Mouse (Mus musculus): ENCODE measurements around the gene Pld6. TPM values are rescaled to one million over a fixed set of nuclear protein-coding genes. Genes with fewer than 3 reads are reported as not detected.

The Pld6 gene
- polyA plus RNA-seq, 1 experiment from 2014 or later, result 2.3 TPM

GRCm38 (mm10) chr11:59786444-59787198 lies 824 bp downstream of the Pld6 start:
- 44% methylated on average over 15 of the region's 15 CpGs for WGBS (ENCODE audit: insufficient replicate concordance)
- 0 out of 2 replicates have a peak, but pooled peaks have one; percentile 6 for ATAC-seq (ENCODE audit: insufficient read depth)
- Histone ChIP-seq H3K36me3 (replicated peaks) (peaks cover 5% of the 10 kb centered on the region), H3K4me3 (replicated peaks) (peak overlapping the region; percentile 50), H3K9me3 (replicated peaks) (no peaks in the 10 kb centered on the region), H3K4me2 (peak overlapping the region; percentile 78), H3K9ac (peak overlapping the region; percentile 29; the same call in 1 of the 2 replicates), H3K27me3 (0 out of 2 replicates have a peak, but pooled peaks cover 6% of the 10 kb centered on the region), H3K4me1 (replicated peaks) (peaks cover 16% of the 10 kb centered on the region), H3K27ac (replicated peaks) (no peak overlapping the region)

DNA sequence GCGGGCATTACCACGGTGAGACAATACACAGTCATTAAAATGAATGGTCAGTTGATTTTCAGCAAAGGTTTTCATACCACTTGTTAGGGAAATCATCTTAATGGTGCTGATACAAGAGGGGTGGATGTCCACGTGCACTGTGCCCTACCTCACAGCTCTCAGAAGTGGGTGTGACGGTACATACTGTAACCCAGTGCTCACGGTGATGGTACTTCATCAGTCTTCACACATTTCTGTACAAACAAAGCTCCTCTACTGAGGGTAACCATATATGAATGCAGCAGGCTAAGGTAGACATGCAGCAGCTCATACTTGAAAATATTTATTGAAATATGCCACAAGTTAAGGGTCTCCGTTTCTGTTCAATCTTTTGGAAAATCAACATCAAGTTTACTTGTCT lies 3.9 kb downstream of the Pld6 start:
- Histone ChIP-seq H3K9ac (no peak overlapping the region), H3K27me3 (0 out of 2 replicates have a peak, but pooled peaks cover 6% of the 10 kb centered on the region), H3K4me1 (replicated peaks) (peaks cover 20% of the 10 kb centered on the region), H3K9me3 (replicated peaks) (no peaks in the 10 kb centered on the region), H3K4me3 (replicated peaks) (no peak overlapping the region), H3K36me3 (replicated peaks) (no peaks in the 10 kb centered on the region), H3K4me2 (no peak overlapping the region), H3K27ac (replicated peaks) (no peak overlapping the region)
- 79% methylated on average over 6 of the region's 6 CpGs for WGBS (ENCODE audit: insufficient replicate concordance)
- ATAC-seq (ENCODE audit: insufficient read depth), result no peak

- no peak overlapping the region for H3K4me3 ChIP-seq (replicated peaks)
- H3K9me3 ChIP-seq (replicated peaks), result no peaks in the 10 kb centered on the region
- no peak overlapping the region for H3K9ac ChIP-seq
- H3K4me1 ChIP-seq (replicated peaks), result peaks cover 16% of the 10 kb centered on the region
- H3K27me3 ChIP-seq, result 0 out of 2 replicates have a peak, but pooled peaks cover 3% of the 10 kb centered on the region
- 0 out of 2 replicates have a peak, but pooled peaks cover 1% of the 10 kb centered on the region for H3K36me3 ChIP-seq (replicated peaks)
- no peak overlapping the region for H3K27ac ChIP-seq (replicated peaks)
- no peak overlapping the region for H3K4me2 ChIP-seq
- no peak for ATAC-seq (ENCODE audit: insufficient read depth)
- WGBS (ENCODE audit: insufficient replicate concordance), result 67% methylated on average over 7 of the region's 7 CpGs
These were observed 5.3 kb downstream of the Pld6 start for GRCm38 (mm10) chr11:59782091-59782590.

- Histone ChIP-seq H3K36me3 (replicated peaks) (peaks cover 15% of the 10 kb centered on the region; the same call in 1 of the 2 replicates), H3K4me1 (replicated peaks) (peaks cover 7% of the 10 kb centered on the region), H3K9ac (no peak overlapping the region), H3K27me3 (no peaks in the 10 kb centered on the region), H3K9me3 (replicated peaks) (no peaks in the 10 kb centered on the region), H3K27ac (replicated peaks) (no peak overlapping the region), H3K4me3 (replicated peaks) (no peak overlapping the region), H3K4me2 (no peak overlapping the region)
- no peak for ATAC-seq (ENCODE audit: insufficient read depth)
- 63% methylated on average over 4 of the region's 4 CpGs for WGBS (ENCODE audit: insufficient replicate concordance)
These were observed 7.2 kb downstream of the Pld6 start for GRCm38 (mm10) chr11:59780241-59780640.

DNA sequence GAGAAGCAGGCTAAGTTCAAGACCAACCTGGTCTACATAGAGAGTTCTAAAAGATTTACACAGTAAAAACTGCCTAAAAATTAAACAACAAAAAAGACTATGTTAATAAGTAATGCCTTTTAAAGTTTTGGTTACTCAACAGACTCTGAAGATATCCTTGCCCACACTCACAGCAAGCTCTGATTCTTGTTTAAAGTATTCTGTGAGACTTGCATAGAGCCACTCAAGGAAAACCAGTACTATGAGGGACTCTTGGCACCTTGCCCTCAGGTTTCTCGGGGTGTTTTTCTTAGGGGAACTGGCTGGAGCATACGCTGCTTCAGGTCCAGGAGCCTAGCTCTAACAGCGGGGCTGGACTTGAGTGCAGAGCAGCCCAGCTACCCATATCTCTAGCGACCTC lies 8.0 kb downstream of the Pld6 start:
- peaks cover 18% of the 10 kb centered on the region; the same call in 1 of the 2 replicates for H3K36me3 ChIP-seq (replicated peaks)
- H3K4me1 ChIP-seq (replicated peaks), result peaks cover 7% of the 10 kb centered on the region
- no peaks in the 10 kb centered on the region for H3K9me3 ChIP-seq (replicated peaks)
- WGBS (ENCODE audit: insufficient replicate concordance), result 75% methylated on average over 4 of the region's 4 CpGs
- no peak overlapping the region for H3K4me2 ChIP-seq
- ATAC-seq (ENCODE audit: insufficient read depth), result no peak
- H3K27me3 ChIP-seq, result no peaks in the 10 kb centered on the region
- no peak overlapping the region for H3K4me3 ChIP-seq (replicated peaks)
- H3K9ac ChIP-seq, result no peak overlapping the region
- no peak overlapping the region for H3K27ac ChIP-seq (replicated peaks)

DNA sequence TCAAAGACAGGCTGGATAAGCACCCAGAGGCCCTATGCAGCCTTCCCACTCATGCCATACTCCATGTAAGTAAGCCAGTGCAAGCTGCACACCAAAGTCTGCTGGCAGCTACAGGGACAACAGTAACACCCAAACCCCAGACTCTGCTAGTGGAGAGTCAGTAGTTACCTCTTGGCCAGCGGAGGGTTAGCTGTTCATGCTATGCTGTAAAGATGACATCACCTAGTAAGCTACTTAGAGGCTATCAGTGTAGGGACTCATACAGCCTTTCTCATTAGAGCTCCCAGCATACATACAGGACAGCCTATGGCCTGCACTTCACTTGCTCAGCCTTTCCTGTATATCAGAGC lies 8.6 kb downstream of the Pld6 start:
- H3K9ac ChIP-seq, result no peak overlapping the region
- 47% methylated on average over 1 of the region's 1 CpGs for WGBS (ENCODE audit: insufficient replicate concordance)
- ATAC-seq (ENCODE audit: insufficient read depth), result no peak
- no peaks in the 10 kb centered on the region for H3K9me3 ChIP-seq (replicated peaks)
- no peaks in the 10 kb centered on the region for H3K27me3 ChIP-seq
- H3K4me1 ChIP-seq (replicated peaks), result peaks cover 7% of the 10 kb centered on the region
- peaks cover 23% of the 10 kb centered on the region for H3K36me3 ChIP-seq (replicated peaks)
- H3K4me3 ChIP-seq (replicated peaks), result no peak overlapping the region
- H3K27ac ChIP-seq (replicated peaks), result no peak overlapping the region
- H3K4me2 ChIP-seq, result no peak overlapping the region

GRCm38 (mm10) chr11:59778181-59778873 lies 9.1 kb downstream of the Pld6 start:
- peak; percentile 58 for ATAC-seq (ENCODE audit: insufficient read depth)
- Histone ChIP-seq H3K4me3 (replicated peaks) (no peak overlapping the region), H3K27me3 (no peaks in the 10 kb centered on the region), H3K27ac (replicated peaks) (no peak overlapping the region), H3K4me2 (no peak overlapping the region), H3K9ac (no peak overlapping the region), H3K9me3 (replicated peaks) (no peaks in the 10 kb centered on the region), H3K4me1 (replicated peaks) (peaks cover 7% of the 10 kb centered on the region), H3K36me3 (replicated peaks) (peaks cover 25% of the 10 kb centered on the region)
- 42% methylated on average over 9 of the region's 9 CpGs for WGBS (ENCODE audit: insufficient replicate concordance)

DNA sequence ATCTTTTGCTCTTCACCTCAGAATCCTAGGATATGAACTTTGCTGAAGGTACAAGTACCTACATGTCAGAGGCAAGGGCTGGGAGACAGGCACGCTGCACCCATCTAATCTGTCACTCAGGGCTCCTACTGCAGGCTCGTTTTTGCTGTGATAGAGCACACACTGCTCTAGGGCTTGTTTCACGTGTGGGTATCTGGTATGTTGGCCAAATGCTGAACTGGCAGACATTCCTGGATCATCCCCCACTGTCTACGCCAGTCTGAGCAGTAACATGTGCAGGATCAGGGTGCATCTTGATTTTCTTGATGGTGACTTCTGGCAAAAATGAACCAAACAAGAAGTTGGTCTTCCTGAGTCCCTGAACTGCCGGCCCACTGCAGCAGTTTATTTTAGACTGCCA lies 10.2 kb downstream of the Pld6 start:
- ATAC-seq (ENCODE audit: insufficient read depth), result no peak
- no peak overlapping the region for H3K9ac ChIP-seq
- H3K9me3 ChIP-seq (replicated peaks), result no peaks in the 10 kb centered on the region
- H3K4me2 ChIP-seq, result no peak overlapping the region
- H3K27me3 ChIP-seq, result no peaks in the 10 kb centered on the region
- H3K4me3 ChIP-seq (replicated peaks), result no peak overlapping the region
- H3K27ac ChIP-seq (replicated peaks), result no peak overlapping the region
- peaks cover 7% of the 10 kb centered on the region for H3K4me1 ChIP-seq (replicated peaks)
- 72% methylated on average over 5 of the region's 5 CpGs for WGBS (ENCODE audit: insufficient replicate concordance)
- peaks cover 27% of the 10 kb centered on the region for H3K36me3 ChIP-seq (replicated peaks)

DNA sequence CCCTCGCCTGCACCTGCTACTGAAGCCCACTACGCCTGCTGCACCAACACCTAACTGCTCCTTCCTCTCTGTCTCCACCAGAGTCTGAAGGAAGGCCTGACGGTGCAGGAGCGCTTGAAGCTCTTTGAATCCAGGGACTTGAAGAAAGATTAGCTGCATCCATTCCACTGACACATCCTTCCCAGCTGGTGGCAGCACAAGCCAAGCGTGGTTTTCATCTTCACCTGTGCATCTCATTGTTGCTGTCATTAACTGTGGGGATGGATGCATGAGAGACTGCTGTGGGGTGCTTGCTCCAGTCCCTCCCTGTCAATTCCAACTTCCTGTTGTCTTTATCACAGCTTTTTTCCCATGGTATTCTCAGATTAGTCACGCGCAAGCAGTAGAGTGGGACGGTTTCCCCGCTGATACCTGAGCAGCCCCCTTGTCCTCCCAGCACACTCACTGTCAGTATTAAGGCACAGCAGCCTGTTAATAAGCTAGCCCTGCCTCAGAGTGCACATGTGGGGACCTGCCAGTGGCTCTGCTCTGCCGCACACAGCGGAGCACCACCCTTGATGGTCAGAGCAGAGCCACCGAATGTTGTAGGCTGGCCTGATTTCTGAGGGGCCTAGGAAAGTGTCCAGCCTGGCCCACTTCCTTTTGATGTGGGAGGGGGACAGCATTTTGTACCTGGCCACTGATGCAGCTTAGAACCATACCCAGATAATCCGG lies 11.9 kb downstream of the Pld6 start:
- Histone ChIP-seq H3K9me3 (replicated peaks) (no peaks in the 10 kb centered on the region), H3K27ac (replicated peaks) (no peak overlapping the region), H3K27me3 (no peaks in the 10 kb centered on the region), H3K4me3 (replicated peaks) (no peak overlapping the region), H3K36me3 (replicated peaks) (peaks cover 41% of the 10 kb centered on the region), H3K4me1 (replicated peaks) (peaks cover 7% of the 10 kb centered on the region), H3K9ac (no peak overlapping the region), H3K4me2 (no peak overlapping the region)
- 84% methylated on average over 13 of the region's 13 CpGs for WGBS (ENCODE audit: insufficient replicate concordance)
- ATAC-seq (ENCODE audit: insufficient read depth), result no peak

- no peak overlapping the region for H3K4me3 ChIP-seq (replicated peaks)
- no peak for ATAC-seq (ENCODE audit: insufficient read depth)
- H3K4me1 ChIP-seq (replicated peaks), result peaks cover 7% of the 10 kb centered on the region
- no peak overlapping the region for H3K9ac ChIP-seq
- H3K4me2 ChIP-seq, result no peak overlapping the region
- peaks cover 52% of the 10 kb centered on the region for H3K36me3 ChIP-seq (replicated peaks)
- H3K9me3 ChIP-seq (replicated peaks), result no peaks in the 10 kb centered on the region
- 40% methylated on average over 4 of the region's 4 CpGs for WGBS (ENCODE audit: insufficient replicate concordance)
- no peak overlapping the region for H3K27ac ChIP-seq (replicated peaks)
- no peaks in the 10 kb centered on the region for H3K27me3 ChIP-seq
These were observed 12.9 kb downstream of the Pld6 start for GRCm38 (mm10) chr11:59774522-59774921.

DNA sequence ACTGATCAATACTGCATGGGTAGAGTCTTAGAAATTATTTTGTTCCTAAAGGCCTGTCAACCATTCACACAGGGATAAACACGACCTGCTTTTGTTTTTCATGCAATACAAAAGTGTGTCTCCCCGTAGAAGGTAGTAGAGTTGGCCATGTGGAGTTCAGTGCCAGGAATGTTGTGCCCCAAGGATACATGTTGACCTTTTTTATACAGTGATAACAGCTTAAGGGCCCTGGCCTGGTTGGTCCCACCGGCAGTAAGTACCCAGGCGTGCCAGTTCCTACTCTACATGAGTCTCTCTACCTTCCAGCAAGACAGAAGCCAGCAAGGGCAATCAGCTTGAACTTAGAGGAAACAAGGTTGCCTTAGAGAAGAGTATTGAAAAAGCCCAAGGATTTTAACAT lies 14.5 kb downstream of the Pld6 start:
- no peaks in the 10 kb centered on the region for H3K4me1 ChIP-seq (replicated peaks)
- peaks cover 67% of the 10 kb centered on the region for H3K36me3 ChIP-seq (replicated peaks)
- no peak for ATAC-seq (ENCODE audit: insufficient read depth)
- no peaks in the 10 kb centered on the region for H3K27me3 ChIP-seq
- H3K4me2 ChIP-seq, result no peak overlapping the region
- 74% methylated on average over 4 of the region's 4 CpGs for WGBS (ENCODE audit: insufficient replicate concordance)
- H3K4me3 ChIP-seq (replicated peaks), result no peak overlapping the region
- H3K9me3 ChIP-seq (replicated peaks), result no peaks in the 10 kb centered on the region
- no peak overlapping the region for H3K9ac ChIP-seq
- no peak overlapping the region for H3K27ac ChIP-seq (replicated peaks)

Measured in liver, embryonic 15.5 days (tissue).